Mouse (Mus musculus) frontal cortex, adult 2 months (tissue): ENCODE results near the gene F12. TPM values are rescaled to one million over a fixed set of nuclear protein-coding genes. Genes with fewer than 3 reads are reported as not detected.

ENCODE experiments used
- DNase-seq, 2 experiments: peaks; one replicate each; pipeline ENCODE4 v3.0.0; 2022; ENCODE audit warnings: low spot score in 1 of 2; ENCODE audit errors: extremely low spot score in 1 of 2
- polyA plus RNA-seq: library from polyadenylated mRNA; depleted of rRNA; stranded (reverse); fragments of >200 nt; gene quantifications from 2 replicates; pipeline ENCODE4 v1.2.3, GENCODE M21; 2012

The F12 gene
- polyA plus RNA-seq, 1 experiment = 0.82 TPM

GRCm38 (mm10) chr13:55418004-55418403 is 8.6 kb downstream of the F12 start:
- peak in 1 of 2 experiments; percentile 94 for DNase-seq

GRCm38 (mm10) chr13:55414743-55415380 is 11.7 kb downstream of the F12 start, which contains the start of gene Pfn3:
Gene Pfn3 (minus strand): TSS chr13:55415232.
- peak; percentile 68 to 90 for DNase-seq

GRCm38 (mm10) chr13:55413333-55413732 is 13.3 kb downstream of the F12 start:
- no peak for DNase-seq

- no peak for DNase-seq
Measured at GRCm38 (mm10) chr13:55412643-55413307, 13.8 kb downstream of the F12 start.

GRCm38 (mm10) chr13:55411826-55412225 is 14.8 kb downstream of the F12 start:
- DNase-seq = no peak

- DNase-seq = no peak
Measured at GRCm38 (mm10) chr13:55408546-55409120, 18.0 kb downstream of the F12 start.

- no peak for DNase-seq
Measured at GRCm38 (mm10) chr13:55407341-55407740, 19.3 kb downstream of the F12 start.

GRCm38 (mm10) chr13:55405783-55406390 is 20.7 kb downstream of the F12 start:
- no peak for DNase-seq

- DNase-seq = peak in 1 of 2 experiments; percentile 89
Measured at GRCm38 (mm10) chr13:55404853-55405782, 21.5 kb downstream of the F12 start.

GRCm38 (mm10) chr13:55403935-55404852 is 22.4 kb downstream of the F12 start:
- peak; percentile 74 to 80 for DNase-seq

GRCm38 (mm10) chr13:55403266-55403665 is 23.3 kb downstream of the F12 start:
- DNase-seq = no peak

GRCm38 (mm10) chr13:55400039-55400346 is 26.6 kb downstream of the F12 start:
- no peak for DNase-seq

- DNase-seq = no peak
Measured at GRCm38 (mm10) chr13:55399300-55400038, 27.1 kb downstream of the F12 start.

GRCm38 (mm10) chr13:55398088-55398487 is 28.5 kb downstream of the F12 start, which contains the start of gene Slc34a1:
Gene Slc34a1 (plus strand): TSS chr13:55398187.
- DNase-seq = no peak

- no peak for DNase-seq
Measured at GRCm38 (mm10) chr13:55392933-55393332, 33.7 kb downstream of the F12 start.

GRCm38 (mm10) chr13:55391626-55392029 is 35.0 kb downstream of the F12 start:
- no peak for DNase-seq

- DNase-seq = no peak
Measured at GRCm38 (mm10) chr13:55390644-55391043, 35.9 kb downstream of the F12 start.

- DNase-seq = peak; percentile 75 to 86
Measured at GRCm38 (mm10) chr13:55381790-55382189, 44.8 kb downstream of the F12 start.
